Mouse (Mus musculus) ES-E14 (cell line): ENCODE measurements around the gene Gm28048.

Source experiments
- HCFC1 ChIP-seq: IDR thresholded peaks from 2 replicates; pipeline ENCODE4 v1.6.1; 2012; ENCODE audit warnings: low read length, inconsistent platforms, borderline replicate concordance; ENCODE audit not compliant: insufficient read depth
- MAFK ChIP-seq: IDR thresholded peaks from 2 replicates; pipeline ENCODE4 v1.6.1; 2014; ENCODE audit warnings: mild to moderate bottlenecking, low read depth, low read length, inconsistent platforms; ENCODE audit not compliant: insufficient read depth

DNA sequence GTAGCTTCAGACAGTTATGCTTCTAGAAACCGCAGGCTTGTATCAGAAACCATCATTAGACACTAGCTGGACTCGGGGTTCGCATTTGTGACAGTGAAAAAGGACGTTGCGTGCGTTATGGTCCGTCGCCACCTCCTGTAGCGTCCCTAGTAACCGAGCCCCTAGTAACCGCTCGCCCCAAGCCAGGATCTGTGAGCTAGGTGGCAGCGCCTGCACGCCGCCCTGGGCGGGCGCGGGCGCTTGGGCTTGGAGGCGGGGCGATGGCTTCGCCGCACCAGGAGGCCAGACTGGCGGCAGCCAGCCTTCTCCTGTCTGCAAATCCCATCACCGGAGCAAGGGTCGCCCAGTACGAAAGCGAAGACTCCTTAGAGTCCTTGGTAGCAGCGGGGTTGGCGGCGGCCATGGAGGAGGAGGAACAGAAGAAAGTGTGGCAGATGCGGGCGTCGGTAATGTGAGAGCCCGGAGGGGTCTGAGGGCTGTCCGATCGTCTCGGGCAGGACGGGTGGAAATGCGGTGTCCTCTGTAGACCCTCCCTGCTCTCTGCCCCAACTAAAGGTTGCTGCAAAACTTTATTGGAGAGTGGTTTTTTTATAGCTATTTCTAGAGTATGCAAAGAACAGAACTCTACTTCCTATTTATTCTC lies 26.4 kb upstream of the Gm28048 start:
- TF ChIP-seq HCFC1 (peak; percentile 20; the same call in 1 of the 2 replicates), MAFK (no peak)
